Mouse (Mus musculus): ENCODE measurements around the gene Col9a3. TPM values are rescaled to one million over a fixed set of nuclear protein-coding genes. Genes with fewer than 3 reads are reported as not detected.

Gene Col9a3
- total RNA-seq, 4 experiments from 2014 or later: 7.5 to 11.2 (median 9.4) TPM

GRCm38 (mm10) chr2:180641576-180642554, 44.3 kb downstream of the Col9a3 start:
- no peak for DNase-seq (ENCODE audit: low spot score in 2 of 2)

- DNase-seq (ENCODE audit: low spot score in 2 of 2): no peak
These were observed 45.1 kb downstream of the Col9a3 start, which contains the start of gene Tcfl5 for GRCm38 (mm10) chr2:180642555-180643260. TSS of gene Tcfl5 (minus strand) at chr2:180642708.

DNA sequence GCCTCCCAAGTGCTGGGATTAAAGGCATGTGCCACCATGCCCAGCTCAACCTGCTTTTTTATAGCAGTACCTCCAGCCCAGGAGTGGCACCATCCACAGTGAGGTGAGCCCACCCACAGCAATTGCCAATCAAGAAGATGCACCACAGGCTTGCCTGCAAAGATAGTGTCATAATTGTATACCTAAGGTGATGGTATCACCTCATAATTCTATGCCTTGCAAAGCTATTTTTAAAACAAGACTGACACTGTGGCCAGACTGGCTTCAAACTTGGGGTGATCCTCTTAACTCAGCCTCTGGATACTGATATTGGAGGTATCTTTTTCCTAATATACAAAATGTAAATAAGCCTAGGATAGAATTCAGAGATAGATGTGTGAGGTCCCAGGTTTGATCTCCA, 46.0 kb downstream of the Col9a3 start:
- no peak for DNase-seq (ENCODE audit: low spot score in 2 of 2)

GRCm38 (mm10) chr2:180646841-180647240, 49.3 kb downstream of the Col9a3 start:
- DNase-seq (ENCODE audit: low spot score in 2 of 2): no peak

- no peak for DNase-seq (ENCODE audit: low spot score in 2 of 2)
These were observed 57.1 kb downstream of the Col9a3 start for GRCm38 (mm10) chr2:180654666-180655065.

DNA sequence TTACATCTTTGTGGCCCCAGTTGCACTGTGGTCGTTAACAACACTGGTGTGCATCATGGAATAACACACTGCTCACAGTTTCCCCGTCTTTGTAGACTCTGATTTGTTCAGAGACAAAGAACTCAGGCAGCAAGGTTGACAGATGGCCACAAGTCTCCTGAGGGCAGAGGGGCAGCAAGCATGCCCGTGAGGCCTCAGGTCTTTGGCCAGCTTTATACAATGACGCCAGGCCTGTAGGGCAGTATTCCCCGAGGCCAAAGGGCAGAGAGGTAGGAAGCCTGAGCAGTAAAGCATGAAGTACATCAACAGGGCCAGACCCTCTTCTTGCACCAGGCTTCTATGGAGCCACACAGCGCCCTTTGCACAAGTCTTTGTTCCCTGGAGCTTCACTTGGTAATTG, 57.6 kb downstream of the Col9a3 start:
- no peak for DNase-seq (ENCODE audit: low spot score in 2 of 2)

- DNase-seq (ENCODE audit: low spot score in 2 of 2): peak; percentile 46 to 75
These were observed 59.9 kb downstream of the Col9a3 start for GRCm38 (mm10) chr2:180657394-180658013.

GRCm38 (mm10) chr2:180658381-180658780, 60.8 kb downstream of the Col9a3 start:
- no peak for DNase-seq (ENCODE audit: low spot score in 2 of 2)

- DNase-seq (ENCODE audit: low spot score in 2 of 2): no peak
These were observed 62.0 kb downstream of the Col9a3 start for GRCm38 (mm10) chr2:180659353-180660150.

DNA sequence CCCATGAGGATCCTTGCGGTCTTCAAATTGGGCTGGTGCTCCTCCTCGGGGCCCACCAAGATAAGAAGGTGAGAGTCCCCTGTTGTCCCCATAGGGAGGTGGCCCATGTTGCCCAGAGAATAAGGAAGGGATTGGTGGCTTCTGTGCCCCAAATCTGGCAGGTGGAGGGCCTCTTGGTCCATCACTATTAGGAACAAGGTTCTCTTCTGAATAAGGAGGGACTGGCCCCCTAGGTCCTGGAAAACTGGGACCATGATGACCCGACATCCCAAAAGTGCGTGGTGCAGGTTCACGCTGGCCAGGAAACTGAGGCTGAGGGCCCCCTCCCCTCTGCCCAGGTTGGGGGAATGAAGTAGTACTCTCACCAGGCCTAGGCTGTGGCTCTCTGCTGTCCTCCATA, 62.9 kb downstream of the Col9a3 start:
- DNase-seq (ENCODE audit: low spot score in 2 of 2): no peak

- no peak for DNase-seq (ENCODE audit: low spot score in 2 of 2)
These were observed 64.4 kb downstream of the Col9a3 start for GRCm38 (mm10) chr2:180662008-180662407.

Other genes starting within 250 kb of the Col9a3 start
- 1 to 10 TPM; 1.7 to 2.8 (median 2.1) TPM for gene Slco4a1, start 141.5 kb upstream of the Col9a3 start, total RNA-seq (2022)
- gene Ntsr1, start 97.8 kb upstream of the Col9a3 start, total RNA-seq (2022): 1 to 10 TPM; 3.1 to 4.7 (median 4.3) TPM
- 10 to 100 TPM; 20.9 to 26.4 (median 22.7) TPM for gene Mrgbp, start 16.5 kb upstream of the Col9a3 start, total RNA-seq (2022)
- gene Ogfr, start 8.5 kb upstream of the Col9a3 start, total RNA-seq (2022): 10 to 100 TPM; 31.4 to 40.8 (median 36.4) TPM
- under 1 TPM; 0.20 to 0.45 (median 0.28) TPM for gene Tcfl5, start 44.9 kb downstream of the Col9a3 start, total RNA-seq (2022)
- 10 to 100 TPM; 55.2 to 63.2 (median 60.2) TPM for gene Dido1, start 112.2 kb downstream of the Col9a3 start, total RNA-seq (2022)
- 10 to 100 TPM; 57.7 to 66.1 (median 60.0) TPM for gene Gid8, start 112.3 kb downstream of the Col9a3 start, total RNA-seq (2022)
- gene Slc17a9, start 127.5 kb downstream of the Col9a3 start, total RNA-seq (2022): 1 to 10 TPM in 1 of 4 experiments, under 1 TPM in 3; 0.29 to 1.0 (median 0.71) TPM
- gene Bhlhe23, start 179.1 kb downstream of the Col9a3 start, total RNA-seq (2022): not detected

Data from layer of hippocampus, adult 8-10 months (tissue).